Mouse (Mus musculus): ENCODE data around the gene Ugt1a6b.
A peak's percentile ranks its signal among the peaks of the same experiment; 100 is the strongest.
"Not testable (repeated sequence)": the region's sequence is repeated elsewhere in the genome, so short reads cannot be mapped to it uniquely, and the experiment has no call there.

Ugt1a6b gene

DNA sequence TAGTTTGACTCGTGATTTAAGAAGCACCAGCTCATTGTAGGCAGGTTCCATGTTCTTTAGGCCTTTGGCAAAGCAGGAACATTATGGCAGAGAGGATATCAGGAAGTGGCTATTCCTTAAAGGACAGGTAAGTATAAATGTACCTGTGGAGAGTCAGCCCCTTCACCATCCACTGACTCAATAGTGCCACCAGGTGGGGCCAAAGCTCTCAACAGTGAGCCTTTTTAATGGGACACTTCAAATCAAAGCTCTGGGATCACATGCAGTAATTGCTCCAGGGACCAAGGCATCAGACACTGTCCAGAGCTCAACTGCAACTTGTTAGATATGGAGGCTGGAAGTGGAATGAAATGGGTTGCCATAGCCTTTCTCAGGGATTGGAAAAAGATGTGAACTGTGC lies 18.5 kb downstream of the Ugt1a6b start:
- DNase-seq: peak; percentile 62

DNA sequence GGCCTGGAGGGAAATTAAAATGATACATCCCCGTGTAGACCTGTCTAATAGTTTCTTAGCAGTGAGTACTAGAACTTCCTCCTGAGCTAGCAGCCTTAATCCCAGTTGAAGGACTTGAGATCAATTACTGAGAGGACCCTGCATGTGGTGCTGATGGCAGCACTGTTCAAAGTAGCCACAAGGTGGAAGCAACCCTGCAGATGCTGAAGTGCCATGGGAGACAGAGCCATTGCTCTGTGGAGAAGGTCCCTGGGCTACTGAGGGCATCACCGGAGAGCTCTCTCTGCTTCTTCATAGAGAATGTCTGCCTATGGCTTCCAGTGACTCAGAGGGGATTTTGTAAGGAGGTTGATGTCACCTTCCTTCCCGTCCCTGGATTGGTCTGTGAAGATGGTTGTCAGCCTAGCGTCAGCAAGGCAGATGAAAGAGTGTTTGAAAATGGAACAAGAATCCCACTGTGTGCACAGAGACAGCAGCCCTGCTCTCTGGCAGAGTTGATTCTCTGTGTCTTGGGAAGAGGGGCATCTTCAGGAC lies 22.8 kb downstream of the Ugt1a6b start:
- peak; percentile 24 for DNase-seq

DNA sequence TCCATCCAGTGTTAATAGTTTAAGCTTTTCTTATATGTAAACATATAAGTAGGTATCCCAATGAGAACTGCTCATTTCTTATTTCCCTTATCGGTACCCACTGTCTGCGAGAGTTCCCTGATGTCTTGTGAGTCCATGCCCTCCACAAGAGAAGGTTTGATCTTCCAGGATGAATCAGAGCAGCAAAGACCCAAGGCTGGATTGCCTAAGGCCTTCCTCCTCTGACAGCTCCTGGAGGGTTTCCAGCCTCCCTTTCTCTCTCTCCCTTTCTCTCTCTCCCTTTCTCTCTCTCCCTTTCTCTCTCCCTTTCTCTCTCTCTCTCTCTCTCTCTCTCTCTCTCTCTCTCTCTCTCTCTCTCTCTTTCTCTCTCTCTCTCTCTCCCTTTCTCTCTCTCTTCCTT lies 26.0 kb downstream of the Ugt1a6b start:
- DNase-seq: not testable (repeated sequence)

DNA sequence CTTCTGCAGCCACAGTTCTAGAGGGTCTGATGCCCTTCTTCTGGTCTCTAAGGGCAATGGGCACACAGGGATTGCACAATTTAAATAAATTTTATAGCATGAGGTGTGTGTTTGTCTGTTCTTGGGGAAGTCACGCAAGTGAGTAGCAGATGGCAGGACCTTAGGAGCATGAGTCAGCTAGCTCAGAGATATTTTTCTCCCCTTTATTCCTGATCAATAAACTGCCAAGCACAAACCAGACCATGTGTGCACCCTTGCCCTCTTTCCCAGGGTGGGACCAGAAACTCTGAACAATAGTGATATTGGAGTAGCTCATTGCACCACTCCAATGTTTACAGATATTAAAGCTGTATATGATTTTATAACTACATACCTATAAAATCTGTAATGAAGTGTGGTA lies 27.2 kb downstream of the Ugt1a6b start:
- DNase-seq: not testable (repeated sequence)

DNA sequence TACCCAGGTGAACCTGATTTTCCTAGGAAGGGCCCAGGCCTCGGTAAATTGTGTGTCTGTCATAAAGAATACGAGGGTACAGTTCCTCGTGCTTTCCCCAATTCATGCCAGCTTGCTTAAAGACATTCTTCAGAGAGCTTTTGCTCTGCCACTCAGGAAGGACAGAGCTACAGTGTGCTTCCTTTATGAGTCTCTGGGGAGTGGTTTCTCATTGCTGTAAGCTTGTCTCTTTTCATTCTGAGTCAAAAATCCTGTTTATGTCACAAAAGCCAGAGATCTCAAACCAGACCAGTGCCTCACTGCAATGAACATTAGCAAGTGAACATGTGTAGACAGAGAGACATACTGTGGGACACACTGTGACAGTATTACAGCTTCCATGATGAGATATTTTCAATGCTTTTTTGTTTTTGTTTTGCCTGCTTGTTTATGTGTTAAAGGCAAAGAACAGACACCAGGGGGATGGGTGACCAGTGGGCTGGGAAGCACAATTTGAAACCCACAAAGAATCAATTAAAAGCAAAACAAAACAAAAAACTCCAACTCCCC lies 30.9 kb downstream of the Ugt1a6b start:
- DNase-seq: no peak

DNA sequence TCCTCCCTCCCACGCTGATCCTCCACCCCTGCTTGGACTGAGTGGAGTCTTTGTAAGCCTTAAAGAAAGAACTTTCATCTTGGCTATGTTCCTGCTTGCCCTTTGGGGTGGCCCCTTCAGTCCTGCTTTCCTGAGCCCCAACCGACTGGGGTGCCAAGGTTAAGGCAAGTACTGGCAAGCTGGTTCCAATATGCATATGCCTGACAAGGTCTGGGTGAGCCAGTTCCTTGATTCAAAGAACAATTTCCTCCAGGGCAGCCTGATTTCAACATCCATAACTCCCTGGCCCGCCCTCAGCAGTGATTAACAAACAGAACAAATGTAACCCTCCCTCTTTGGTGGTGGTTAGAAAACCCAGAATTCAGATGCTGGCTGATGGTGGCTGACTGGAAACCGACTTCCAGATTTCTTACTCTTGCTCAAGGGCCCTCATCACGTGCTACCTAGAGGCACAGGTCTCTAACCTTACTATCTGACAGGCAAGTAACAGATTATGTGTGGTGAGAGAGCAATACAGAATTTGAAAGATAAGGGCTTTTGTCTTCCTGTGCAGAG lies 31.5 kb downstream of the Ugt1a6b start, which contains the start of gene Ugt1a6a:
Ugt1a6a (plus strand) TSS at position 353 of the 555 bp plus-strand sequence.
- peak; percentile 52 for DNase-seq

DNA sequence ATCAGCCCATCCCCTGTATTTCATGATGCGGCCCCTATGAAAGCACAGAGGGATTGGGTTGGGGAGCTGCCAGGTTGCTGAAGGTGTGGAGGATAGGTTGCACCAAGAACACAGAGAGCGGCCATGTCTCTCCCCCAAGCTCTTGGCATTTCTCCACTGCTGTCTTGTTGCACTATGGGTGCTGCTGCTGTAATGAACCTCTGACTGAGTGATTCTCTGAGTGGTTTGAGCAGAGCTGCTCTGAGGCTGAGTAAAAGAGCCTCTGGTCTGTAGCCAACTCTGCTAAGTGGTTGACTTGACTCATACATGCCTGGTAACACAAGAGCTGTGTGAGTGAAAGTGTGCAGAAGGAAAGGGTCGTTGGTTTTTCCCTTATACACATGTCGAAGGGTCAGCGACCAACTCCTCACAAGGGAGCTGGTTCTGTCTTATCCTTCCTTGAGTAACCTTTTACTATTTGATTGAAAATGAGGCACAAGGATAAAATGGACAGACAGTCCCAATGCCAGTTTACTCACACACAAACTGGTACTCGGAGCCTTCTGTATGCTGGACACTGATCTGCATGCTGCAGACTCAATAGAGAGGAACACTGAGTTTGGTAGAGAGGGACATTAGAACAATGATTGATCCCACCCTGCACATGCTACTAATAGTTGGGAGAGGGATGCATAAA lies 32.3 kb downstream of the Ugt1a6b start:
- peak; percentile 26 for DNase-seq

DNA sequence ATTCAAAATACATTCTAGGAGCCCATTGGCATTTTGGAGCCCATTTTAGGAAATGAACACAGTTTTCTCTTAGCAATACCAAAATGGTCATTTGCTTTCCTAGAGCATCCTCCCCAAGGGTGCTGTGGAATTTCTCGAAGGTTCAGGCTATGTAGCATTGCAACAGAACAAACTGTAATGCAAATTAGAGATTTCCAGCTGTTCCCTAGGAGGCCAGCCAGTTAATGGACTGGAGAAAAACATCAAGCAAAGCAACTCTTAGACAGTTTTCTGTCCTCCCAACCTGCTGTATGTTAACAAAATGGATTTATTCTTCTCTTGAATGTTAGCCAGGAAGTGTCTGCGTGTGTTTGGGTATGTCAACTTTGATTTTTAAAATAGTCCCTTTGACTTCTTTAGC lies 33.6 kb downstream of the Ugt1a6b start:
- DNase-seq: peak; percentile 12

DNA sequence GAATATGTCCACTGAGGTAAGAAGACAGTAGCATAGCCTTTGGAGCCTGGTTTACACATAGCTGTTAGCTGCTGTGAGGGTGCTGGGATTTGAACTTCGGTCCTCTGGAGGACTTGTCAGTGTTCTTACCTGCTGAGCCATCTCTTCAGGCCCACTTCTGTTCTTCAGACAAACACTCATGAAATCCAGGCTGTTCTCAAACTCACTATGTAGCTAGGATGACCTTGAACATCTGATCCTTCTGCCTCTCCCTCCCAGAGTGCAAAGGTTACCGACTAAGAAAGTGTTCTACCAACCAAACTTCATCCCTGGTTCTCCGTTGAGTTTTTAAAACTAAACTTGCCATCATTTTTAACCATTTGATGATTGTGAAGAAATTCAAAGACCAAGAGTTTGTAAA lies 34.2 kb downstream of the Ugt1a6b start:
- DNase-seq: no peak

DNA sequence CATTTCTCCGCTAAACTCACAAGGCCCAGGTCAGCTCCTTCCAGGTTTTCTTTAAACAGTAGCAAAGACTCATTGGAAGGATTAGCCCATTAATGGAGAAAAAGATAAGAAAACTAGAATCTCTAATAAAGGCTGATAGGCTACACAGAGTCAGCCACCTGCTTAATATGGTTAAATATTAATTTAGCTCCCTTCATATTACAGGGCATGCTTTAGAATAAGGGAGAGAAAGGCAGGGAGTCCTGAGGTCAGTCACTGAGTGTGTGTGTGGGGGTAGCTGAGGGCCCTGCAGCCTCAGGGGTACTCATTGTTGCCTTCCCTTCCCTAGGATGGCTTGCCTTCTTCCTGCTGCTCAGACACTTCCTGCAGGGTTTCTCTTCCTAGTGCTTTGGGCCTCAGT lies 35.1 kb downstream of the Ugt1a6b start:
- DNase-seq: no peak

DNA sequence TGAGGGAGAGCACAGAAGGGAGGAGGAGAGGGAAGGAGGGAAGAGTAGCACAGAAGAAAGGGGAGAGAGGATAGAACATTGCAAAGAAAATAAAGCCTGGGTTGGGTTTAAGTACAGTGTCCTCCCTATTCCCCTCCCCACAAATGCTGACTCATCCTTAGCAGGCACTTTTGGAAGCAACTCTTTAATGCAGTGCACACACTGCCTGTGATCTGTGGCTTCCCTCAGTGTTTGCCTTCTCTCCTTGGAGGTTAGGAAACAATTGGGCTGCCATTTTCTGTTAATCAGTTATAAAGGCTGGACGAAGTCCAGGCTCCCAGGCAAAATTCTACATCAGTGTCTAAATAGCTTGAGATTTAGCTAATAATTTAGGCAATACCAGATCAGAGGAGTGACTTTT lies 37.4 kb downstream of the Ugt1a6b start:
- peak; percentile 25 for DNase-seq

DNA sequence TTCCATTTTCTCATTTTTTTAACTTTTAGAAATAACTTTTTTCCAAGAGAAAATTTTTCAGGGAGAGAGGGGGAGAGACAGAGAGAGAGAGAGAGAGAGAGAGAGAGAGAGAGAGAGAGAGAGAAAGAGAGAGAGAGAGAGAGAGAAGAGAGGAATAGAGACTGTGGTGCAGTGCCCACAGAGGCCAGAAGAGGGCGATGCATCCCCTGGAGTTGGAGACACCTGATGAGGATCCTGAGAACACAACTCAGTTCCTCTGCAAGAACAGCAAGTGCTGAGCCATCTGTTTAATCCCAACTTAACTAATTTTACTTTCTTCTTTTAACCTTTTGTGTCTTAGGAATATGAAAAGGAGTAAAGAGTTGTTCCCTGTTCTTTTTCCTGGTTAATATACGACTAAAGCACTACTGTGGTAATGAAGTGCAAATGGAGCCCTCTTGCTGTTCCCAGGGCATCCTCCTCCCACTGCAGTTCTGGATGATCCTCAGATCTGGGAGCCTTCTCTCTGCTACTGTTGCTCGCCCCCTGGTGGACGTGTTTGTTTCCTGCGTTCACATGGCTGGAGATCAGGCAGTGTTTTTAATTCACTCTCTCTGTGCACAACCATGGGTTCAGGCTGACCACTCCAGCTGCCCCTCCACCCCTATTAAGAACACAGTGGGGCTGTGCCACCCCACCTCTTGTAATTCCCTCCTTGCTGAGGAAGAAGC lies 41.1 kb downstream of the Ugt1a6b start:
- peak; percentile 61 for DNase-seq

DNA sequence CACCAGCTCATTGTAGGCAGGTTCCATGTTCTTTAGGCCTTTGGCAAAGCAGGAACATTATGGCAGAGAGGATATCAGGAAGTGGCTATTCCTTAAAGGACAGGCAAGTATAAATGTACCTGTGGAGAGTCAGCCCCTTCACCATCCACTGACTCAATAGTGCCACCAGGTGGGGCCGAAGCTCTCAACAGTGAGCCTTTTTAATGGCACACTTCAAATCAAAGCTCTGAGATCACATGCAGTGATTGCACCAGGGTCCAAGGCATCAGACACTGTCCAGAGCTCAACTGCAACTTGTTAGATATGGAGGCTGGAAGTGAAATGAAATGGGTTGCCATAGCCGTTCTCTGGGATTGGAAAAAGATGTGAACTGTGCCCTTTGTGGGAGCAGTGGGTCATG lies 42.2 kb downstream of the Ugt1a6b start:
- peak; percentile 36 for DNase-seq

DNA sequence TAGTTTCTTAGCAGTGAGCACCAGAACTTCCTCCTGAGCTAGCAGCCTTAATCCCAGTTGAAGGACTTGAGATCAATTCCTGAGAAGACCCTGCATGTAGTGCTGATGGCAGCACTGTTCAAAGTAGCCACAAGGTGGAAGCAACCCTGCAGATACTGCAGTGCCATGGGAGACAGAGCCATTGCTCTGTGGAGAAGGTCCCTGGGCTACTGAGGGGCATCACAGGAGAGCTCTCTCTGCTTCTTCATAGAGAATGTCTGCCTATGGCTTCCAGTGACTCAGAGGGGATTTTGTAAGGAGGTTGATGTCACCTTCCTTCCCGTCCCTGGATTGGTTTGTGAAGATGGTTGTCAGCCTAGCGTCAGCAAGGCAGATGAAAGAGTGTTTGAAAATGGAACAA lies 47.1 kb downstream of the Ugt1a6b start:
- DNase-seq: not testable (repeated sequence)

DNA sequence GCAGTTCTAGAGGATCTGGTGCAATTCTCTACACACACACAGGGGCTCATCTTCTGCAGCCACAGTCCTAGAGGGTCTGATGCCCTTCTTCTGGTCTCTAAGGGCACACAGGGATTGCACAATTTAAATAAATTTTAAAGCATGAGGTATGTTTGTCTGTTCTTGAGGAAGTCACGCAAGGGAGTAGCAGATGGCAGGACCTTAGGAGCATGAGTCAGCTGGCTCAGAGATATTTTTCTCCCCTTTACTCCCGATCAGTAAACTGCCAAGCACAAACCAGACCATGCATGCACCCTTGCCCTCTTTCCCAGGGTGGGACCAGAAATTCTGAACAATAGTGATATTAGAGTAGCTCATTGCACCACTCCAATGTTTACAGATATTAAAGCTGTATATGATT lies 55.4 kb downstream of the Ugt1a6b start:
- no peak for DNase-seq

DNA sequence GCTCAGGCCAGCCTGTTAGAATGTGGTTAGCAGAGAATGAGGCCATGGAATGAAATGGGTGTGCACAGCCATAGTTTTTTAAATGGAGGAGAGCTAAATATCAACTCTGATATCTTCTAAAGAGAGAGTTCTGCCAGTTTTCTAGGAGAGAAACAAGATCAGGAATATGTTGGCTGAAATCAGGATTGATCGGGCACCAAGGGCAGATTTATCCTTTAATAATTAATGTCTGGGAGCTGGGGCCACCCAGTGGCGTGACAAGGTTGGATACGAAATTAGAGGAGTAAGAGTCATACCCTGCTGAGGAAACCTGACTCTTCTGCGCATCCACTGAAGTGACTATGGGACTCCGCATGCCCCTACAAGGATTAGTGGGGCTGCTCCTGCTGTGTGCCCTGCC lies 62.7 kb downstream of the Ugt1a6b start, which contains the start of gene Ugt1a5:
Ugt1a5 (plus strand) TSS at position 302 of the 400 bp plus-strand sequence.
- DNase-seq: no peak

DNA sequence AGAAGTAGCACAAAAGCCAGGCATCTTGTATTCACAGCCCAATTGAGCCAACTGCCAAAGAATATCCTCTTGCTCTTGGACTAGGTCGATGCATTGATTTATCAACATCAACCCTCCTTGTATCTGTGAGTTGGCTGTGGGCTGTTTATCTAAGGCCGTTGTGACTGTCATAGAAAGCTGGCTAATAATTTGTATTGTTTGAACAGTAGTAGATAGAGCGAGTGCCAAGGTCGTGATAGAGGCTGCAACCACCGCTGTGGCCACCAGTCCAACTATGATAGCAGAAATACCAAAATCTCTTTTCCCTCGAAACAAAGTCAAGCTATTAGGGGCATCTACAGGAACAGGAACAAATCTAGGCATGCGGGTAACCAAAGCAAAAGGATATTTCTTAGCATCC lies 69.1 kb downstream of the Ugt1a6b start:
- DNase-seq: not testable (repeated sequence)

DNA sequence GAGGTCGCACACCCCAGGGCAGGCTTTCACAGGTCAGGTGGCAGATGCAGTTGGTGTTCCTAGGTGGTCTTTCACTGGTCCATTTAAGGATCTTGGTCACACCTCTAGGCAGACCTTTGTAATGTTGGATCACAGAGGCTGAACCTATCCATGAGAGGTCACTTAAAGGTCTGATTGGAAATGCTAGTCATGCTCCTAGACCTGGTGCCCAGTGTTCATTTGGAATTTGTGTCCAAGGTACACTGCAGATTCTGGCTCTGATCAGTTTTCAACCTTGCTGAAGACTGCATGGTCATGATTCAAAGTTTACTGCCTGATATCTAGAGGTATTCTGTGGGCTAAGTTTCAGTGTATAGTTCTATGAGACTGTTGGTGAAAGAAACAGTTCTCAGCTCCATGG lies 76.6 kb downstream of the Ugt1a6b start:
- DNase-seq: no peak

DNA sequence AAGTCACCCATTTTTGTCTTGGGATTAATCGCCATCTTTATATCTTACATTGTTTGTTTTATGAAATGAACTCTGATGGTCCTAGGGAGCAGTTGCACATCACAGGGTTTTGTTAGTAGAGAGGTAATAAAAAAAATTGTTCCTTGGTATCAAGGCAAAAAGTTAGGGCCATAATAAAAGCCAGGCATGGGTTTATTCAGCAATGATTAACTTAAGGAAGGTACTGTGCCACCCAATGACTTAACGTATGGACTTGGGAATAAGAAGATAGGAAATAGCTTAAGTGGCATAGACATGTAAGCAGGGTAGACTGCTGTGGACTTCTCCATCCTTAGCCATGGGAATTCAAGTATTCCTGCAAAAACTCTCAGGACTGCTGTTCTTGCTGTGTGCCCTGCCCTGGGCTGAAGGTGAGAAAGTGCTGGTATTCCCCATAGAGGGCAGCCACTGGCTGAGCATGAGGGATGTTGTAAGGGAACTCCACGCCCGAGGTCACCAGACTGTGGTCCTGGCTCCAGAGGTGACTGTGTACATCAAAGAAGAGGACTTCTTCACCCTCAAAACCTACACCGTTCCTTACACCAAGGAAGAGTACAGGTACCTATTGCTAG lies 83.4 kb downstream of the Ugt1a6b start:
- no peak for DNase-seq

DNA sequence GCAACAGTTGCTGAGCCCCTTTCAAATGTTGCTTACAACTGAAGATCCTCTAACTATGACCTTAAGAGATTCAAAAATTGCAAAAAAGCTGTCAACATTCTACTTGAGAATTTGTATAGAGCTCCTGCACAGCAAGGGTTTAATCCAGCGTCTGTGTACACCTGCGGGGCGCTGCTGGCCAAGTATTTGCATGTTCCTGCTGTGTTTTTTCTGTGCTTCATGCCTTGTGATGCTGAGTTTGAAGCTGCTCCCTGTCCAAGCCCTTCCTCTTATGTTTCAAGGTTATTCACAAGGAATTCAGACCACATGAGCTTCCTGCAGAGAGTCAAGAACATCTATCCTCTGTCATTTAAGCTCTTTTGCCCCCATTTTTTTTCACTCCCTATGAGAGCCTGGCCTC lies 89.1 kb downstream of the Ugt1a6b start:
- no peak for DNase-seq

DNA sequence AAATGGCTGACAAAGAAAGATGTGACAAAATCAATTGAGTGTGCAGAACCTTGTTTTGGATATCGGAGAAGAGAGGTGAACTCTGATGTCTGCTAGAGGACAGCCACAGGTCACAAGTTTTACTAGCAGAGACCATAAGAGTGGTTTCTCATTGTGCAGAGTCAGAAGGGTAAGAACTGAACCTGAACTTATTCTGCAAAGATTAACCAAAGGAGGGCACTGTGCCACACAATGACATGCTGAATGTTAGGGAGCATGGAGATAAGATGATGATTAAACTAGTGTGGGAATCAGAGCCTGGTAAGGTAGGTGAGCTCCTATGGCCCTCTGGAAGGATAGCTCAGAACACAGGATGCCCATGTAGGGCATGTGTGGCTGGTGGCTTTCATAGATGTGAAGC lies 92.6 kb downstream of the Ugt1a6b start:
- DNase-seq: no peak

DNA sequence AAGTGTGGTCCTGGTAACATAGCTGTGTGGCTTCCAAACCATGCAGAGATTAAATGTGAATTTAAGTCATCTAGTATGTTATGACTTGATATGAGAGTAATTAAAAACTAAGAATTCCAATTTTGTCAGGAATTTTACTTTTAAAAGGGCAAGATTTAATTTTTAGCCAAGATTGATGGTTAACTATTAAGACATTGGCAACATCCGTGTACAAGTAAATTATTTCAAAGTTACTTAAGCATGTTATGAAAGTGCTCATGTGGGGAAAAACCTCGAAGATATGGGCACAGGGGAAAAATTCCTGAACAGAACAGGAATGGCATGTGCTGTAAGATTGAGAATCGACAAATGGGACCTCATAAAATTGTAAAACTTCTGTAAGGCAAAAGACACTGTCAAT lies 94.4 kb downstream of the Ugt1a6b start:
- DNase-seq: no peak

DNA sequence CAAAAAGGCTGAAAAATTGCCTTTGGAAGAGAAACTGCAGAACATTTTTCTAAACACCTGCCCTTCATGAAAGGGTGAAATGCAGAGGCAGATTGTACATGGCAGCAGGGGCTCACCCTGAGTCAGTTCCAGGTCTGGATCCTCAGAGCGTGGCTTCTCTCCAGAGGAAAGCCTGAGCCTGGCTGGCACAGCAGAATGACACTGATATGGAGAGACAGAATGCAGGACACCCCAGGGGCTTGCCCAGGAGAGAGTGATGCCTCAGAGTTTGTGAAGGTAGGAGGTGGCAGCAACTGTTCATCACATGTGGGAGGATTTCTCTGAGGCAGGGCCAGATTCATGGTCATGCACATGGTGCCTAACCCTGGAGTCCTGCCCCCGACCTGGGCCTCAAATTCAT lies 96.9 kb downstream of the Ugt1a6b start:
- no peak for DNase-seq

Data from lung, postnatal 10 days (tissue).